ENCODE assay signal across 19 mouse cellular contexts in genomic region chr9:71315960-71316359, GRCm38 (mm10).
A peak's percentile ranks its signal among the peaks of the same experiment; 100 is the strongest.
DNase-seq lines count a peak whose midpoint lies in the region; ATAC-seq and TF ChIP-seq lines count a peak whose summit lies in the region.
"Had no signal": no experiment of that assay in that cellular context is flagged by ENCODE, and none has a peak within 500 bp of the region (broad histone marks: within the 10 kb centered on the region; RNA-seq: fewer than 3 reads in every experiment).

No protein-coding gene starts in this region.

- peaks cover 18% of the 10 kb centered on the region; the same call in 1 of the 2 replicates for H3K27me3 ChIP-seq in heart, embryonic 10.5 days (ENCODE audit: insufficient read depth, poor library complexity, severe bottlenecking)
- H3K27me3 ChIP-seq in liver, postnatal 0 days (ENCODE audit: insufficient read depth, low read length): no peaks in the 10 kb centered on the region
- H3K27me3 ChIP-seq in liver, embryonic 12.5 days (replicated peaks): no peaks in the 10 kb centered on the region
- H3K27me3 ChIP-seq: hindbrain, embryonic 15.5 days had no signal

- peaks cover 32% of the 10 kb centered on the region; the same call in 1 of the 2 replicates for H3K4me1 ChIP-seq in heart, embryonic 10.5 days
- 0 out of 2 replicates have a peak, but pooled peaks cover 5% of the 10 kb centered on the region for H3K4me1 ChIP-seq in liver, postnatal 0 days (ENCODE audit: insufficient read depth)
- H3K4me1 ChIP-seq in liver, embryonic 12.5 days: no peaks in the 10 kb centered on the region
- H3K4me1 ChIP-seq: hindbrain, embryonic 15.5 days; megakaryocyte, embryonic 14.5 days had no signal

- no peaks in the 10 kb centered on the region for H3K36me3 ChIP-seq in heart, embryonic 10.5 days
- no peaks in the 10 kb centered on the region for H3K36me3 ChIP-seq in liver, postnatal 0 days (replicated peaks; ENCODE audit: insufficient read depth, low read length)
- no peaks in the 10 kb centered on the region for H3K36me3 ChIP-seq in liver, embryonic 12.5 days
- H3K36me3 ChIP-seq: embryonic facial prominence, embryonic 15.5 days; hindbrain, embryonic 15.5 days had no signal

- H3K9ac ChIP-seq in liver, postnatal 0 days (replicated peaks): no peak overlapping the region
- no peak overlapping the region for H3K9ac ChIP-seq in liver, embryonic 12.5 days
- H3K9ac ChIP-seq: embryonic facial prominence, embryonic 15.5 days; hindbrain, embryonic 15.5 days had no signal

- peak; percentile 41 for TF ChIP-seq CTCF in liver, postnatal 0 days (IDR thresholded peaks at IDR 0.05; ENCODE audit: low read depth)

- H3K4me3 ChIP-seq in heart, embryonic 10.5 days: no peak overlapping the region
- no peak overlapping the region for H3K4me3 ChIP-seq in liver, postnatal 0 days (ENCODE audit: low read depth, low read length)
- no peak overlapping the region for H3K4me3 ChIP-seq in liver, embryonic 12.5 days
- H3K4me3 ChIP-seq: embryonic facial prominence, embryonic 15.5 days; hindbrain, embryonic 15.5 days; megakaryocyte, embryonic 14.5 days had no signal

- DNase-seq in heart, adult 11 months: peak; percentile 90
- no peak for DNase-seq in heart, embryonic 10.5 days (ENCODE audit: low spot score)
- DNase-seq in liver, postnatal 0 days: no peak
- DNase-seq in A20 (ENCODE audit: low read depth, low spot score) (peak; percentile 27), R1 (ENCODE audit: low read depth, low spot score) (peak; percentile 21)
- no peak for DNase-seq in neural tube, embryonic 10.5 days (ENCODE audit: extremely low spot score, low spot score)
- DNase-seq in left cerebral cortex, adult 8-10 months (ENCODE audit: low spot score in 2 of 2): no peak
- DNase-seq: cerebellum, postnatal 10 days; gastrocnemius, postnatal 10 days; heart, postnatal 36 days; kidney, adult 18-20 months; kidney, postnatal 36 days; layer of hippocampus, postnatal 36 days; left cerebral cortex, postnatal 4 days had no signal

- no peak overlapping the region for H3K27ac ChIP-seq in heart, embryonic 10.5 days
- no peak overlapping the region for H3K27ac ChIP-seq in liver, postnatal 0 days (ENCODE audit: low read depth)
- no peak overlapping the region for H3K27ac ChIP-seq in liver, embryonic 12.5 days
- H3K27ac ChIP-seq: embryonic facial prominence, embryonic 15.5 days; hindbrain, embryonic 15.5 days had no signal

- no peak for ATAC-seq in liver, postnatal 0 days
- ATAC-seq in liver, embryonic 12.5 days: no peak
- ATAC-seq: midbrain, embryonic 16.5 days had no signal

- H3K4me2 ChIP-seq in liver, postnatal 0 days (ENCODE audit: low read depth, low read length): no peak overlapping the region
- no peak overlapping the region for H3K4me2 ChIP-seq in liver, embryonic 12.5 days
- H3K4me2 ChIP-seq: embryonic facial prominence, embryonic 15.5 days; hindbrain, embryonic 15.5 days had no signal

- TF ChIP-seq EP300 in liver, postnatal 0 days (IDR thresholded peaks at IDR 0.05; ENCODE audit: low read depth): no peak

- no peaks in the 10 kb centered on the region for H3K9me3 ChIP-seq in heart, embryonic 10.5 days
- H3K9me3 ChIP-seq in liver, postnatal 0 days (ENCODE audit: low read length): no peaks in the 10 kb centered on the region
- no peaks in the 10 kb centered on the region for H3K9me3 ChIP-seq in liver, embryonic 12.5 days (replicated peaks)
- H3K9me3 ChIP-seq: embryonic facial prominence, embryonic 15.5 days; hindbrain, embryonic 15.5 days; megakaryocyte, embryonic 14.5 days had no signal

- WGBS in heart, embryonic 10.5 days: 78% methylated on average over 3 of the region's 3 CpGs
- WGBS in liver, postnatal 0 days (ENCODE audit: insufficient replicate concordance): 65% methylated on average over 3 of the region's 3 CpGs
- WGBS in liver, embryonic 12.5 days (ENCODE audit: insufficient replicate concordance): 68% methylated on average over 3 of the region's 3 CpGs

Comparison
In these comparisons a context has a peak if more than half of its experiments do, and no peak if none do; other contexts are left out.
1. DNase-seq: peak in heart, adult 11 months (single experiment), A20 (single experiment) and R1 (single experiment); none in heart, embryonic 10.5 days (single experiment), liver, postnatal 0 days (single experiment), neural tube, embryonic 10.5 days (single experiment) and left cerebral cortex, adult 8-10 months (0 of 2).